Comparison of ENCODE assay signal across 8 mouse cellular contexts in genomic region chr13:110563967-110564366, GRCm38 (mm10).
DNase-seq lines count a peak whose midpoint lies in the region; ATAC-seq and TF ChIP-seq lines count a peak whose summit lies in the region.

No protein-coding gene starts in this region.

- peaks cover 15% of the 10 kb centered on the region for H3K4me1 ChIP-seq in heart, embryonic 10.5 days
- peaks cover 8% of the 10 kb centered on the region for H3K4me1 ChIP-seq in heart, postnatal 0 days (ENCODE audit: control insufficient read depth, insufficient read depth)
- H3K4me1 ChIP-seq in lung, adult 2 months (ENCODE audit: control insufficient read depth, insufficient read depth, low read length), result peaks cover 12% of the 10 kb centered on the region

- ATAC-seq in heart, postnatal 0 days (ENCODE audit: insufficient read depth, low read depth), result peak; percentile 42; the same call in 1 of the 2 replicates

- H3K9me3 ChIP-seq in heart, embryonic 10.5 days, result no peaks in the 10 kb centered on the region
- no peaks in the 10 kb centered on the region for H3K9me3 ChIP-seq in heart, postnatal 0 days (replicated peaks; ENCODE audit: control insufficient read depth, low read length)

- 21% methylated on average over 9 of the region's 9 CpGs for WGBS in heart, embryonic 10.5 days
- 29% methylated on average over 9 of the region's 9 CpGs for WGBS in heart, postnatal 0 days
- WGBS in lung, adult 2 months, result 31% methylated on average over 9 of the region's 9 CpGs

- DNase-seq in heart, embryonic 10.5 days (ENCODE audit: low spot score), result peak; percentile 78
- no peak for DNase-seq in heart, postnatal 36 days
- no peak for DNase-seq in heart, postnatal 0 days (ENCODE audit: low spot score)
- DNase-seq in lung, adult 2 months, result peak; percentile 17
- peak; percentile 86 for DNase-seq in splenic B cell, adult 2 months (ENCODE audit: low read depth, low spot score)
- DNase-seq in cerebellum, adult 18-20 months, result no peak
- no peak for DNase-seq in layer of hippocampus, adult 11-12 months (ENCODE audit: low spot score)
- DNase-seq in right cerebral cortex, postnatal 14 days, result no peak

- H3K27ac ChIP-seq in heart, embryonic 10.5 days, result peak overlapping the region; percentile 36; the same call in 1 of the 2 replicates
- H3K27ac ChIP-seq in heart, postnatal 0 days (ENCODE audit: low read depth), result no peak overlapping the region

- TF ChIP-seq EP300 in heart, postnatal 0 days (IDR thresholded peaks at IDR 0.05; ENCODE audit: low read depth), result no peak

- no peaks in the 10 kb centered on the region for H3K27me3 ChIP-seq in heart, embryonic 10.5 days (ENCODE audit: insufficient read depth, poor library complexity, severe bottlenecking)
- H3K27me3 ChIP-seq in heart, postnatal 0 days (ENCODE audit: control insufficient read depth, insufficient read depth, low read length), result no peaks in the 10 kb centered on the region
- H3K27me3 ChIP-seq in splenic B cell, adult 2 months (ENCODE audit: control insufficient read depth, insufficient read depth, low read length, poor library complexity, severe bottlenecking), result no peaks in the 10 kb centered on the region

- TF ChIP-seq POLR2A in lung, adult 2 months (IDR thresholded peaks at IDR 0.05; ENCODE audit: borderline replicate concordance, extremely low read depth, low read depth, low read length), result no peak

- H3K4me2 ChIP-seq in heart, postnatal 0 days (ENCODE audit: low read depth, low read length), result peak overlapping the region; percentile 9; the same call in 1 of the 2 replicates

- intact Hi-C loops in heart, postnatal 36 days (cut with DNase I), result loop anchor here (5.0 kb wide), 1 partner anchor 183 kb away; no protein-coding TSS in a partner anchor

- no peak overlapping the region for H3K9ac ChIP-seq in heart, postnatal 0 days (replicated peaks; ENCODE audit: low read depth, low read length)

- no peak for TF ChIP-seq CTCF in heart, postnatal 0 days (IDR thresholded peaks at IDR 0.05; ENCODE audit: low read depth)
- TF ChIP-seq CTCF in lung, adult 2 months (IDR thresholded peaks at IDR 0.05; ENCODE audit: insufficient read depth, low read length), result no peak

- H3K4me3 ChIP-seq in heart, embryonic 10.5 days, result 0 out of 2 replicates have a peak overlapping the region, but pooled peaks have one; percentile 8
- H3K4me3 ChIP-seq in heart, postnatal 0 days (ENCODE audit: low read depth, low read length), result no peak overlapping the region
- no peak overlapping the region for H3K4me3 ChIP-seq in lung, adult 2 months (replicated peaks; ENCODE audit: extremely low read depth, low read depth, low read length)

- H3K36me3 ChIP-seq in heart, embryonic 10.5 days, result no peaks in the 10 kb centered on the region
- no peaks in the 10 kb centered on the region for H3K36me3 ChIP-seq in heart, postnatal 0 days (replicated peaks; ENCODE audit: control insufficient read depth, insufficient read depth, low read length)
- H3K36me3 ChIP-seq in splenic B cell, adult 2 months (ENCODE audit: control insufficient read depth, insufficient read depth, low read length, poor library complexity, severe bottlenecking), result no peaks in the 10 kb centered on the region

Comparison
In these comparisons a context has a peak if more than half of its experiments do, and no peak if none do; other contexts are left out.
1. DNase-seq: peak in heart, embryonic 10.5 days (single experiment), lung, adult 2 months (single experiment) and splenic B cell, adult 2 months (single experiment); none in heart, postnatal 36 days (0 of 2), heart, postnatal 0 days (single experiment), cerebellum, adult 18-20 months (0 of 2), layer of hippocampus, adult 11-12 months (single experiment) and right cerebral cortex, postnatal 14 days (single experiment).